Mouse (Mus musculus) liver, embryonic 15.5 days (tissue): ENCODE measurements at regions not wholly inside any gene's neighbourhood (a gene's known extent, or its start where the extent isn't known, plus 50 kb on each side); places are given as distances from the start of the nearest gene placed in this dataset.

Experiments used
- ATAC-seq: fragments of 200-750 bp; cut with Nextera tagmentation; 2 replicates; pipeline ENCODE4 v1.8.0; 2017; ENCODE audit warnings: moderate number of reproducible peaks, mild to moderate bottlenecking, moderate library complexity; ENCODE audit not compliant: insufficient read depth
- H3K27ac ChIP-seq: fragments of 300-500 bp; sonication (generic); replicated peaks from 2 replicates; pipeline ENCODE4 v1.5.1; 2015; ENCODE audit warnings: mild to moderate bottlenecking, inconsistent platforms
- H3K27me3 ChIP-seq: fragments of 300-500 bp; sonication (generic); 2 replicates; pipeline ENCODE4 v1.6.1; 2015; ENCODE audit warnings: mild to moderate bottlenecking, inconsistent platforms
- H3K36me3 ChIP-seq: fragments of 300-500 bp; sonication (generic); replicated peaks from 2 replicates; pipeline ENCODE4 v1.6.1; 2015; ENCODE audit warnings: moderate library complexity, mild to moderate bottlenecking, inconsistent platforms
- H3K4me1 ChIP-seq: fragments of 300-500 bp; sonication (generic); replicated peaks from 2 replicates; pipeline ENCODE4 v1.6.1; 2015; ENCODE audit warnings: inconsistent platforms
- H3K4me2 ChIP-seq: fragments of 300-500 bp; sonication (generic); 2 replicates; pipeline ENCODE4 v1.6.1; 2015; ENCODE audit warnings: moderate library complexity, mild to moderate bottlenecking, inconsistent platforms
- H3K4me3 ChIP-seq: fragments of 300-500 bp; sonication (generic); replicated peaks from 2 replicates; pipeline ENCODE4 v1.5.1; 2015; ENCODE audit warnings: mild to moderate bottlenecking, inconsistent platforms
- H3K9ac ChIP-seq: fragments of 300-500 bp; sonication (generic); 2 replicates; pipeline ENCODE4 v1.6.1; 2015; ENCODE audit warnings: moderate library complexity, mild to moderate bottlenecking, inconsistent platforms
- H3K9me3 ChIP-seq: fragments of 300-500 bp; sonication (generic); replicated peaks from 2 replicates; pipeline ENCODE4 v1.6.1; 2016; ENCODE audit warnings: inconsistent platforms
- WGBS: fragments of 180-500 bp; shearing (Covaris S2); methylation state at CpG from one replicate; pipeline ENCODE4 v1.1.7; 2015; ENCODE audit warnings: mixed read lengths; ENCODE audit not compliant: insufficient replicate concordance; 5-methylcytosine and 5-hydroxymethylcytosine counted together

DNA sequence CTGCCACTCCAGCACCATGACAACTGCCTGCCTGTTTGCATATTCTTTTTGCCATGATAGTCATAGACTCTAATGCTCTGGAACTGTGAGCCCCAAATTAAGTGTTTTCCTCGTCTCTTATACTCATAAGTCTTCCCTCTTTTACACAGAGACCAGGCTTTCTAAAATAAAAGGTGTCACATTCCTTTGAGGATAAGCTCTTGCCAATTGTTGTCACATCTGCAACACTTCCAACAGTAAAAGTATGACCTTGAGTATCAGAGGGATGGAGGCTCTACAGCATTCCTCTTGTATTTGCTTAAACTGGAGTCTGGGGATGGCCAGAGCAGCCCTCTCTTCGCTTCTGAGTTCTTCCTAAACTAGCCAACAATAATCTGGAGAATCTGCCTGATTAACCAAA lies 301.4 kb upstream of the Cd180 start:
- H3K4me2 ChIP-seq: no peak overlapping the region
- H3K27me3 ChIP-seq: no peaks in the 10 kb centered on the region
- H3K9ac ChIP-seq: no peak overlapping the region
- WGBS: 40% methylated on average over 2 of the region's 2 CpGs
- no peaks in the 10 kb centered on the region for H3K4me1 ChIP-seq
- no peak overlapping the region for H3K27ac ChIP-seq
- no peak overlapping the region for H3K4me3 ChIP-seq
- ATAC-seq: no peak
- H3K9me3 ChIP-seq: no peaks in the 10 kb centered on the region
- no peaks in the 10 kb centered on the region for H3K36me3 ChIP-seq

DNA sequence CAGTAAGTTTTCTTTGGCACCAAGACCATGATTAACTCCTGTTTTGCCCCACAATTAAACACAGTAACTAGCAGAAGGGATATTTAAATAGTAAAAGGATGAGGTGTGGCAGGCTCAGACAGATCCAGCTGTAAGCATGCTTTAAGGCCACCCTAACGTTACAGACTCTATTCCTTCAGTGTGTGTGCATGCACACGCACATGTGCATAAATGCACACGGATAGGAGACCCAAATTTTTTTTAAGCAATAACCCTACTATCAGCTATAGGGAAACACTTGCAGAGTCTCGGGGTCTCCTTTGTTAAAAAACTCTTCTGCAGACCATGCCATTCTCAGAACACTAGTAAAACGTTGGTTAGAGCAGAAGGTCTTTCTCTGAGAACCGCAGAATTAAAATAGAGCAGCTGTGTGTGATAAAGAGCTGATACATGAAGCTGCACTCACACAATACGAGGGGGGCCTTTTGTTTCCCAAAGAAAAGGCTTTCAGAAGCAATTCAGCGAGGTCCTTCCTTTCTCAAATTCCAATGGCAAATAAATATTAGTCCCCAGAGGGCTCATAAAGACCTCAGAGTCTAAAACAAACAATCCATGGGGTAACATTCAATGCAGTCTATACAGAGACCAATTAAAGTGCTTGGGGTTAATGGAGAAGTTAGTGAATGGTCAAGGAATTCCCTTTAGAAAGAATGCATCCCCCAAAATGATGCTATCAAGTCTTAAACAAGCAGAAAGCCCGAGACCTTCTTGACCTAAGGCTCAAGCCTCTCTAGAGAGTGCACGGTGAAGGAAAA lies 300.3 kb upstream of the Cd180 start:
- Histone ChIP-seq H3K4me3 (no peak overlapping the region), H3K4me1 (no peaks in the 10 kb centered on the region), H3K4me2 (no peak overlapping the region), H3K27me3 (no peaks in the 10 kb centered on the region), H3K9me3 (no peaks in the 10 kb centered on the region), H3K9ac (no peak overlapping the region), H3K27ac (no peak overlapping the region), H3K36me3 (no peaks in the 10 kb centered on the region)
- 49% methylated on average over 10 of the region's 10 CpGs for WGBS
- ATAC-seq: no peak

GRCm38 (mm10) chr13:102393662-102393970 lies 299.7 kb upstream of the Cd180 start:
- WGBS: 67% methylated on average over 2 of the region's 2 CpGs
- Histone ChIP-seq H3K4me3 (no peak overlapping the region), H3K9me3 (no peaks in the 10 kb centered on the region), H3K36me3 (no peaks in the 10 kb centered on the region), H3K4me1 (no peaks in the 10 kb centered on the region), H3K27ac (no peak overlapping the region), H3K9ac (no peak overlapping the region), H3K4me2 (no peak overlapping the region), H3K27me3 (no peaks in the 10 kb centered on the region)
- no peak for ATAC-seq

DNA sequence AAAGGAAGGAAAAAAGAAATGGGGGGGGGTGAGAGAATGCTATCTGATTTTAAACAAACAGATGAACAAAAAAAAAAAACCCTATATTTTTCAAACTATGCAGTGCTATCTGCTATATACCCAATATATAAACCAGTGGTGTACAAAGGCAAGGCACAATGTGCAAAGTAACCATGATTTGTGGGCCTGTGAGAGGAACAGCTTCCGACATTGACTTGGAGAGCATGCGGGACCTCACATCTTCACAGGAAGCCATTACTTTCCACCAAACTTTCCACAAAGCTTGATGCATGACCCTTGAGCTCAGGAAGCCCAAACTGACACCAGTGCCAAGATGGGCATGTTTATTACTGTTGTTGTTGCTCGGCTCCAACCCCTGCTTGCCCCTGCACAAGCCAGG lies 299.3 kb upstream of the Cd180 start:
- no peak for ATAC-seq
- Histone ChIP-seq H3K4me3 (no peak overlapping the region), H3K27ac (no peak overlapping the region), H3K9ac (no peak overlapping the region), H3K36me3 (no peaks in the 10 kb centered on the region), H3K27me3 (no peaks in the 10 kb centered on the region), H3K9me3 (no peaks in the 10 kb centered on the region), H3K4me2 (no peak overlapping the region), H3K4me1 (no peaks in the 10 kb centered on the region)
- 56% methylated on average over 3 of the region's 3 CpGs for WGBS

DNA sequence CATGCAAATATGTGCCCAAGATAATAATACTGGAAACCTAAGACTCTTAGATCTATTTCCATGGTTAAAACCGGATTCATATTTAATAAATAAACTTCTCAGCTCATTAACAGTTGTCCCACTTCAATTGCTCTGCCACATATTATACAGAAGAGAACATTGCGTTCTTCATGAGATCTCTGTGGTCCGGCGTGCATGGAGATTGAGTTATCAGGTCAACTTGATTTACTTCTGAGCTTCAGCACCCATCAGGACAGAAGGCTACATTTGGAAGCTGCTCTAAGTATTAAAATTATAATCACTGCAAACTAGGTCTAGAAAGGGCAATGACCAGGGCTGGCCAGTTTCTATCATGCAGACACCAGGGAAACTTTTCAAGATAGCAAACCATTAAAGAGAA lies 295.9 kb upstream of the Cd180 start:
- H3K9ac ChIP-seq: no peak overlapping the region
- H3K4me2 ChIP-seq: no peak overlapping the region
- 77% methylated on average over 4 of the region's 4 CpGs for WGBS
- ATAC-seq: no peak
- H3K4me1 ChIP-seq: no peaks in the 10 kb centered on the region
- H3K9me3 ChIP-seq: no peaks in the 10 kb centered on the region
- no peaks in the 10 kb centered on the region for H3K27me3 ChIP-seq
- H3K36me3 ChIP-seq: no peaks in the 10 kb centered on the region
- H3K27ac ChIP-seq: no peak overlapping the region
- no peak overlapping the region for H3K4me3 ChIP-seq

DNA sequence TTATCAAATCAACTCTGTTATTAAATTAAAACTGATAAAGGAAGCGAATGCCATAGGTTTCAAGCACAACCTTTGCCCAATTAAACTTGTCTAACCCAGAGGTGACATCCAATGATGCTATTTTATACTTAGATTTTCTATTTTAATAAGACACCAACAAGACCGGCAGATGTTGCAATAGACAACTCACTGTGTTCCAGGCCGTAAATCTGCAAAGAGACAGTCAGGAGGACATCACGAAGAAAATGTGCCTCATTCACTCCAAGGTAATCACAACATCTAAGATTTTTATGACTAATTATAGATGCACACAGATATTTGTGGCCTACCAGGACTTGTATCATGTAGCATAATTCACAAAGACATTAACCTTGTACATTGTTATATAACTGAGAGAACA lies 281.5 kb upstream of the Cd180 start:
- H3K4me1 ChIP-seq: no peaks in the 10 kb centered on the region
- no peaks in the 10 kb centered on the region for H3K9me3 ChIP-seq
- no peak for ATAC-seq
- H3K4me3 ChIP-seq: no peak overlapping the region
- H3K4me2 ChIP-seq: no peak overlapping the region
- no peaks in the 10 kb centered on the region for H3K36me3 ChIP-seq
- no peak overlapping the region for H3K27ac ChIP-seq
- H3K9ac ChIP-seq: no peak overlapping the region
- H3K27me3 ChIP-seq: no peaks in the 10 kb centered on the region
- 68% methylated on average over 4 of the region's 4 CpGs for WGBS

DNA sequence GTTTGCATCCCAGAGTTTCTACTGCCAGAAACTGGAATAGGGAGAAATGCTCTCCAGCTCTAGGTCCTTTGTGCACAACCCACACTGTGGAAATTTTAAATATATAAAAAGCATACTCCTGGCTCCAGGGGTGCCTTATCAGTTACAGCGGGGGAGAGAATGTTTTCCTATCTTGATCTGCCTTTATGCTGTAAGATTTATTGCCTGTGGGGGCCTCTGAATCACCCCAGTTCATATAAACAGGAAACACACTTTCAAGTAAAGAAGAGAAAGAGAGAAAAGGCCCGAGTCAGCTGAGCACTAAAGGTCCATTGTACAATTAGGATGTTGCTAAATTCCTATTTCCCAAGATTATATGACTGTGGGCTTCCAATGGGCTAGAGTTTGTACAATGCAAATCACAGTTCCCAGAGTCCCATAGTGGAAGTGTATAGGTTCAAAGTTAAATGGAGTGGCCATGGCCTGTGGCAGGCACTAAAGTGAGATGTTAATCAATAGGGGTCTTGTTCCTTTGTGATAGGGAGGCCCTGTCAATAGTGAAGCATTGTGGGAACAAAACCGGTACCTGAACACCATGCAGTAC lies 258.9 kb upstream of the Cd180 start:
- H3K9ac ChIP-seq: no peak overlapping the region
- H3K4me1 ChIP-seq: no peaks in the 10 kb centered on the region
- no peaks in the 10 kb centered on the region for H3K36me3 ChIP-seq
- H3K27ac ChIP-seq: no peak overlapping the region
- no peaks in the 10 kb centered on the region for H3K9me3 ChIP-seq
- no peak for ATAC-seq
- no peak overlapping the region for H3K4me2 ChIP-seq
- H3K27me3 ChIP-seq: no peaks in the 10 kb centered on the region
- no peak overlapping the region for H3K4me3 ChIP-seq
- WGBS: 23% methylated on average over 3 of the region's 3 CpGs

GRCm38 (mm10) chr13:102442676-102443075 lies 250.7 kb upstream of the Cd180 start:
- no peak for ATAC-seq
- Histone ChIP-seq H3K9me3 (no peaks in the 10 kb centered on the region), H3K36me3 (no peaks in the 10 kb centered on the region), H3K9ac (no peak overlapping the region), H3K27ac (no peak overlapping the region), H3K4me1 (no peaks in the 10 kb centered on the region), H3K27me3 (no peaks in the 10 kb centered on the region), H3K4me2 (no peak overlapping the region), H3K4me3 (no peak overlapping the region)
- WGBS: 43% methylated on average over 2 of the region's 2 CpGs

DNA sequence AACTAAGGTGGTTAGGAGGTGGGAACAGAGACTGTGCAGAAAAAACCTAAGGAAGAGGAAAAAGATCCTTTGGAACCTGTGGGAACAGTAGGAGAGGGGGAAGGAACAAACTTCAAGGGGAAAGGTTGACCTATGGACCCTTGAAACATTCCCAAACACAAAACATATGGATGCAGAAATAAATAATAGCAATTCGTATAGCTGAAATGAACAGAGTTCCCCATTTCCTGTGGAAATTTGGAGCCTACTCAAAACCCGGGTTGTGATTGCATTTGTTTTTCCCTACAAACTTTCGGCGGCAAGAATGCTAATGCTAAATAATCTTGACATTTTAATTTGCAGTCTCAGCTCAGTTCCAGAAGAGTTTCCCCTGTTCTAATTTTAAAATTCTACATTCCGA lies 246.0 kb upstream of the Cd180 start:
- no peaks in the 10 kb centered on the region for H3K9me3 ChIP-seq
- no peaks in the 10 kb centered on the region for H3K4me1 ChIP-seq
- H3K27me3 ChIP-seq: no peaks in the 10 kb centered on the region
- no peak for ATAC-seq
- H3K36me3 ChIP-seq: no peaks in the 10 kb centered on the region
- H3K4me3 ChIP-seq: no peak overlapping the region
- no peak overlapping the region for H3K9ac ChIP-seq
- 64% methylated on average over 5 of the region's 5 CpGs for WGBS
- H3K4me2 ChIP-seq: no peak overlapping the region
- no peak overlapping the region for H3K27ac ChIP-seq

GRCm38 (mm10) chr13:102449416-102450121 lies 243.8 kb upstream of the Cd180 start:
- Histone ChIP-seq H3K4me1 (no peaks in the 10 kb centered on the region), H3K27ac (no peak overlapping the region), H3K4me2 (no peak overlapping the region), H3K9ac (no peak overlapping the region), H3K27me3 (no peaks in the 10 kb centered on the region), H3K36me3 (no peaks in the 10 kb centered on the region), H3K9me3 (no peaks in the 10 kb centered on the region), H3K4me3 (no peak overlapping the region)
- ATAC-seq: no peak
- 57% methylated on average over 8 of the region's 8 CpGs for WGBS

DNA sequence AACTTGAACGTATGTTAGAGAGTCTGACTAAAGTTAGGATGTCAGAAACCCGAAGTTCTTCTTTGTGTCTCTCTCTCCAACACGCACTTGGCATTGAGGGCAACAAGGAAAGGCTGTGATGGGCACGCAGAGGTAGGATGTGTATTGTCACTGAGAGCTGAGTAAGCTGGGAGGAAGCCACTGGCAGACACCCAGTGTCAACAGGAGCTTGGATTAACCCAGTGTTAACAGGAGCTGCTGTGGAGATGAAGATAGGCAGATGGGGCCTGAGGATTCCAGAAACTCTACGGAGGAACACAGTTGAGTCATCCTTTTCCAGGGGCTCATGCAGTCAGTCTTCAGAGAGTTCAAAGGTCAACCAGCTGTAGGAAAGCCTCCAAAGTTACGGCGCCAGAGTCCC lies 242.2 kb upstream of the Cd180 start:
- H3K36me3 ChIP-seq: no peaks in the 10 kb centered on the region
- 60% methylated on average over 7 of the region's 7 CpGs for WGBS

More for the DNA sequence above, 242.2 kb upstream of the Cd180 start:
- Histone ChIP-seq H3K4me1 (no peaks in the 10 kb centered on the region), H3K27ac (no peak overlapping the region), H3K9me3 (no peaks in the 10 kb centered on the region), H3K4me2 (no peak overlapping the region), H3K9ac (no peak overlapping the region), H3K4me3 (no peak overlapping the region), H3K27me3 (no peaks in the 10 kb centered on the region)
- ATAC-seq: no peak
